Mouse (Mus musculus): ENCODE measurements around the gene Shmt1.

GRCm38 (mm10) chr11:60776107-60776828 is 35.2 kb downstream of the Shmt1 start:
- TF ChIP-seq CTCF (IDR thresholded peaks at IDR 0.05; ENCODE audit: low read depth, low read length) = no peak
- TF ChIP-seq GATA1 (IDR thresholded peaks at IDR 0.05; ENCODE audit: borderline replicate concordance, low read length) = no peak
- TF ChIP-seq TAL1 (conservative IDR thresholded peaks at IDR 0.05; ENCODE audit: low read depth, low read length) = no peak
- no peak for TF ChIP-seq POLR2AphosphoS5 (IDR thresholded peaks at IDR 0.05; ENCODE audit: insufficient replicate concordance, low read depth, low read length)
